Mouse (Mus musculus): ENCODE measurements around the gene Slc25a45. TPM values are rescaled to one million over a fixed set of nuclear protein-coding genes. Genes with fewer than 3 reads are reported as not detected.

The Slc25a45 gene
- polyA plus RNA-seq, 1 experiment from 2014 or later, result 2.3 TPM

- Histone ChIP-seq H3K27ac (ENCODE audit: low read depth, low read length) (no peak overlapping the region), H3K36me3 (ENCODE audit: control insufficient read depth, insufficient read depth, low read length) (no peaks in the 10 kb centered on the region), H3K4me2 (no peak overlapping the region), H3K4me3 (ENCODE audit: low read depth, low read length) (no peak overlapping the region), H3K9me3 (replicated peaks; ENCODE audit: control insufficient read depth, low read length) (no peaks in the 10 kb centered on the region), H3K9ac (ENCODE audit: low read depth, low read length) (no peak overlapping the region), H3K4me1 (ENCODE audit: control insufficient read depth, insufficient read depth, low read length) (peaks cover 30% of the 10 kb centered on the region), H3K27me3 (ENCODE audit: control insufficient read depth, insufficient read depth, low read length) (no peaks in the 10 kb centered on the region)
- no peak for ATAC-seq (replicated peaks; ENCODE audit: insufficient number of reproducible peaks, low FRiP score, low TSS enrichment)
- WGBS (ENCODE audit: insufficient replicate concordance), result 91% methylated on average over 4 of the region's 4 CpGs
Measured at GRCm38 (mm10) chr19:5838892-5839165, 38.8 kb upstream of the Slc25a45 start.

GRCm38 (mm10) chr19:5839317-5840085 is 38.1 kb upstream of the Slc25a45 start:
- Histone ChIP-seq H3K36me3 (ENCODE audit: control insufficient read depth, insufficient read depth, low read length) (no peaks in the 10 kb centered on the region), H3K9me3 (replicated peaks; ENCODE audit: control insufficient read depth, low read length) (no peaks in the 10 kb centered on the region), H3K9ac (ENCODE audit: low read depth, low read length) (no peak overlapping the region), H3K4me3 (ENCODE audit: low read depth, low read length) (no peak overlapping the region), H3K4me1 (ENCODE audit: control insufficient read depth, insufficient read depth, low read length) (peaks cover 37% of the 10 kb centered on the region), H3K27ac (ENCODE audit: low read depth, low read length) (no peak overlapping the region), H3K4me2 (no peak overlapping the region), H3K27me3 (ENCODE audit: control insufficient read depth, insufficient read depth, low read length) (no peaks in the 10 kb centered on the region)
- 80% methylated on average over 14 of the region's 14 CpGs for WGBS (ENCODE audit: insufficient replicate concordance)
- no peak for ATAC-seq (replicated peaks; ENCODE audit: insufficient number of reproducible peaks, low FRiP score, low TSS enrichment)

- ATAC-seq (replicated peaks; ENCODE audit: insufficient number of reproducible peaks, low FRiP score, low TSS enrichment), result no peak
- no peak overlapping the region for H3K27ac ChIP-seq (ENCODE audit: low read depth, low read length)
- H3K27me3 ChIP-seq (ENCODE audit: control insufficient read depth, insufficient read depth, low read length), result no peaks in the 10 kb centered on the region
- 71% methylated on average over 18 of the region's 18 CpGs for WGBS (ENCODE audit: insufficient replicate concordance)
- H3K9ac ChIP-seq (ENCODE audit: low read depth, low read length), result no peak overlapping the region
- H3K4me3 ChIP-seq (ENCODE audit: low read depth, low read length), result no peak overlapping the region
- no peaks in the 10 kb centered on the region for H3K9me3 ChIP-seq (replicated peaks; ENCODE audit: control insufficient read depth, low read length)
- H3K4me1 ChIP-seq (ENCODE audit: control insufficient read depth, insufficient read depth, low read length), result peaks cover 44% of the 10 kb centered on the region
- H3K36me3 ChIP-seq (ENCODE audit: control insufficient read depth, insufficient read depth, low read length), result no peaks in the 10 kb centered on the region
- H3K4me2 ChIP-seq, result no peak overlapping the region
Measured at GRCm38 (mm10) chr19:5840086-5840889, 37.3 kb upstream of the Slc25a45 start.

- H3K27ac ChIP-seq (ENCODE audit: low read depth, low read length), result 0 out of 2 replicates have a peak overlapping the region, but pooled peaks have one; percentile 22
- no peak for ATAC-seq (replicated peaks; ENCODE audit: insufficient number of reproducible peaks, low FRiP score, low TSS enrichment)
- no peaks in the 10 kb centered on the region for H3K9me3 ChIP-seq (replicated peaks; ENCODE audit: control insufficient read depth, low read length)
- peaks cover 48% of the 10 kb centered on the region for H3K4me1 ChIP-seq (ENCODE audit: control insufficient read depth, insufficient read depth, low read length)
- H3K9ac ChIP-seq (ENCODE audit: low read depth, low read length), result peak overlapping the region; percentile 56; the same call in 1 of the 2 replicates
- 85% methylated on average over 9 of the region's 9 CpGs for WGBS (ENCODE audit: insufficient replicate concordance)
- H3K36me3 ChIP-seq (ENCODE audit: control insufficient read depth, insufficient read depth, low read length), result no peaks in the 10 kb centered on the region
- peak overlapping the region; percentile 46; the same call in 1 of the 2 replicates for H3K4me2 ChIP-seq
- H3K4me3 ChIP-seq (ENCODE audit: low read depth, low read length), result no peak overlapping the region
- H3K27me3 ChIP-seq (ENCODE audit: control insufficient read depth, insufficient read depth, low read length), result no peaks in the 10 kb centered on the region
Measured at GRCm38 (mm10) chr19:5840890-5841388, 36.7 kb upstream of the Slc25a45 start.

GRCm38 (mm10) chr19:5841389-5841946 is 36.1 kb upstream of the Slc25a45 start:
- H3K4me3 ChIP-seq (ENCODE audit: low read depth, low read length), result no peak overlapping the region

GRCm38 (mm10) chr19:5841999-5842784 is 35.4 kb upstream of the Slc25a45 start:
- Histone ChIP-seq H3K27ac (ENCODE audit: low read depth, low read length) (peak overlapping the region; percentile 69), H3K4me2 (peak overlapping the region; percentile 63), H3K4me1 (ENCODE audit: control insufficient read depth, insufficient read depth, low read length) (peaks cover 52% of the 10 kb centered on the region), H3K4me3 (ENCODE audit: low read depth, low read length) (no peak overlapping the region), H3K27me3 (ENCODE audit: control insufficient read depth, insufficient read depth, low read length) (no peaks in the 10 kb centered on the region), H3K36me3 (ENCODE audit: control insufficient read depth, insufficient read depth, low read length) (no peaks in the 10 kb centered on the region), H3K9me3 (replicated peaks; ENCODE audit: control insufficient read depth, low read length) (no peaks in the 10 kb centered on the region), H3K9ac (ENCODE audit: low read depth, low read length) (peak overlapping the region; percentile 46; the same call in 1 of the 2 replicates)
- no peak for ATAC-seq (replicated peaks; ENCODE audit: insufficient number of reproducible peaks, low FRiP score, low TSS enrichment)
- WGBS (ENCODE audit: insufficient replicate concordance), result 76% methylated on average over 5 of the region's 5 CpGs

More at GRCm38 (mm10) chr19:5841389-5841946, 36.1 kb upstream of the Slc25a45 start:
- peak overlapping the region; percentile 69; the same call in 1 of the 2 replicates for H3K27ac ChIP-seq (ENCODE audit: low read depth, low read length)
- no peaks in the 10 kb centered on the region for H3K27me3 ChIP-seq (ENCODE audit: control insufficient read depth, insufficient read depth, low read length)
- peak overlapping the region; percentile 56 for H3K9ac ChIP-seq (ENCODE audit: low read depth, low read length)
- H3K36me3 ChIP-seq (ENCODE audit: control insufficient read depth, insufficient read depth, low read length), result no peaks in the 10 kb centered on the region
- 55% methylated on average over 4 of the region's 4 CpGs for WGBS (ENCODE audit: insufficient replicate concordance)
- peak overlapping the region; percentile 63 for H3K4me2 ChIP-seq
- ATAC-seq (replicated peaks; ENCODE audit: insufficient number of reproducible peaks, low FRiP score, low TSS enrichment), result no peak
- H3K9me3 ChIP-seq (replicated peaks; ENCODE audit: control insufficient read depth, low read length), result no peaks in the 10 kb centered on the region
- H3K4me1 ChIP-seq (ENCODE audit: control insufficient read depth, insufficient read depth, low read length), result peaks cover 49% of the 10 kb centered on the region

- no peak for ATAC-seq (replicated peaks; ENCODE audit: insufficient number of reproducible peaks, low FRiP score, low TSS enrichment)
- H3K4me1 ChIP-seq (ENCODE audit: control insufficient read depth, insufficient read depth, low read length), result peaks cover 61% of the 10 kb centered on the region
- no peaks in the 10 kb centered on the region for H3K27me3 ChIP-seq (ENCODE audit: control insufficient read depth, insufficient read depth, low read length)
- H3K4me3 ChIP-seq (ENCODE audit: low read depth, low read length), result peak overlapping the region; percentile 40
- H3K9me3 ChIP-seq (replicated peaks; ENCODE audit: control insufficient read depth, low read length), result no peaks in the 10 kb centered on the region
- no peaks in the 10 kb centered on the region for H3K36me3 ChIP-seq (ENCODE audit: control insufficient read depth, insufficient read depth, low read length)
- H3K9ac ChIP-seq (ENCODE audit: low read depth, low read length), result 0 out of 2 replicates have a peak overlapping the region, but pooled peaks have one; percentile 73
- H3K4me2 ChIP-seq, result peak overlapping the region; percentile 63
- 69% methylated on average over 9 of the region's 9 CpGs for WGBS (ENCODE audit: insufficient replicate concordance)
- peak overlapping the region; percentile 69; the same call in 1 of the 2 replicates for H3K27ac ChIP-seq (ENCODE audit: low read depth, low read length)
Measured at GRCm38 (mm10) chr19:5842785-5843730, 34.5 kb upstream of the Slc25a45 start.

All from heart, embryonic 11.5 days (tissue).